Mouse (Mus musculus) cerebellum, adult 2 months (tissue): ENCODE data around the gene Ptdss2. TPM values are rescaled to one million over a fixed set of nuclear protein-coding genes. Genes with fewer than 3 reads are reported as not detected.

Experiments used
- DNase-seq, 2 experiments: peaks; one replicate each; pipeline ENCODE4 v3.0.0; 2021
- H3K27ac ChIP-seq: fragments of 200-500 bp; 2 replicates; pipeline ENCODE4 v1.5.1; 2012; ENCODE audit warnings: low read length, control low read depth, inconsistent platforms; ENCODE audit not compliant: insufficient read depth
- H3K27me3 ChIP-seq: fragments of 200-500 bp; 2 replicates; pipeline ENCODE4 v1.6.1; 2012; ENCODE audit warnings: inconsistent platforms, mild to moderate bottlenecking, low read length, moderate library complexity; ENCODE audit not compliant: control insufficient read depth, insufficient read depth
- H3K4me1 ChIP-seq: fragments of 200-500 bp; 2 replicates; pipeline ENCODE4 v1.6.1; 2011; ENCODE audit warnings: low read length; ENCODE audit not compliant: control insufficient read depth, insufficient read depth
- H3K4me3 ChIP-seq: fragments of 200-500 bp; replicated peaks from 2 replicates; pipeline ENCODE3; 2011; ENCODE audit warnings: mild to moderate bottlenecking, low read depth, low read length, control low read depth; ENCODE audit not compliant: insufficient read depth
- CTCF ChIP-seq: fragments of 200-500 bp; IDR thresholded peaks from 2 replicates; pipeline ENCODE4 v1.5.1; 2011; ENCODE audit warnings: low read depth, mild to moderate bottlenecking, control low read depth, low read length, moderate library complexity, borderline replicate concordance; ENCODE audit not compliant: insufficient read depth
- POLR2A ChIP-seq: fragments of 200-500 bp; IDR thresholded peaks from 2 replicates; pipeline ENCODE4 v1.6.1; 2011; ENCODE audit warnings: low read length, control low read depth, borderline replicate concordance; ENCODE audit not compliant: insufficient read depth
- WGBS: fragments of 180-500 bp; shearing (Covaris S2); methylation state at CpG from one replicate; pipeline ENCODE4 v1.1.7; 2018; 5-methylcytosine and 5-hydroxymethylcytosine counted together
- polyA plus RNA-seq: library from polyadenylated mRNA; depleted of rRNA; stranded (reverse); fragments of >200 nt; gene quantifications from 2 replicates; pipeline ENCODE4 v1.2.3, GENCODE M21; 2012

The Ptdss2 gene
- polyA plus RNA-seq, 1 experiment = 64.2 TPM

DNA sequence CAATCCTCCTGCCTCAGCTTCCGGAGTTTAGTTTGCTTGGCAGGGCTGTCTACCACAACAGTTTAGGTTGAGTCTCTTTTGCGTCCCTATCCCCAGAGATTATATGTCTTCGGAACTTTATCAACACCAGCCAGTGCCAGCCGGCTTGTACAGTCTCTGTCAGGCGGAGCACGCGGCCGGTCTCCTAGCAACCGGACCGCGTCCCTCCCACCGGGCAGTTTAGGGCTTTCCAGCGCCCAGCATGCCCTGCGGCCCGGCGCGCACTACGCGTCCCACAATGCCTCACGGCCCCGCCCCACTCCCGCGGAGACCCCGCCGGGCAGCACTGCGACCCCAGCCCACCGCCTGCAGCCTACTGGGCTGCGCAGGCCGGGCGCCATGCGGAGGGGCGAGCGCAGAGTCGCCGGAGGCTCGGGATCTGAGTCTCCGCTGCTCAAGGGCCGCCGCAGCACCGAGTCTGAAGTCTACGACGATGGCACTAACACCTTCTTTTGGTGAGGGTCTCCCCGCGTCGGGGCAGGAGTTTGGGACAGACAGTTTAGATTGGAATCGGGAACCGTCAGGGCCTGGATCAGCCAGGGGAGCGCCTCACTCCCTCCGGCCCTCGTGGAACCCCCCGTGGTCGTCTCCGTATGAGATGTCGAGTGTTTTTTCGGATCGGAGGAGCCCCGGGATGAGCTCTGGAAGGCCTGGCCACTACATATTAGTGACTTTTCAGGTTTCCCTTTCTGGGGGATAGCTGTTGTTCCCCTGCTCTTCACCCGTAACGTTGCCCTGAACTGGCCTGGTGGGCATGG, 9.0 kb downstream of the Ptdss2 start:
- Histone ChIP-seq H3K27me3 (no peaks in the 10 kb centered on the region), H3K4me3 (peak overlapping the region; percentile 65), H3K27ac (peak overlapping the region; percentile 2; the same call in 1 of the 2 replicates), H3K4me1 (0 out of 2 replicates have a peak, but pooled peaks cover 4% of the 10 kb centered on the region)
- under 1% methylated on average over 59 of the region's 59 CpGs for WGBS
- peak; percentile 90 to 91 for DNase-seq
- 0 out of 2 replicates have a peak, but pooled peaks have one; percentile 33 for TF ChIP-seq POLR2A
- no peak for TF ChIP-seq CTCF

DNA sequence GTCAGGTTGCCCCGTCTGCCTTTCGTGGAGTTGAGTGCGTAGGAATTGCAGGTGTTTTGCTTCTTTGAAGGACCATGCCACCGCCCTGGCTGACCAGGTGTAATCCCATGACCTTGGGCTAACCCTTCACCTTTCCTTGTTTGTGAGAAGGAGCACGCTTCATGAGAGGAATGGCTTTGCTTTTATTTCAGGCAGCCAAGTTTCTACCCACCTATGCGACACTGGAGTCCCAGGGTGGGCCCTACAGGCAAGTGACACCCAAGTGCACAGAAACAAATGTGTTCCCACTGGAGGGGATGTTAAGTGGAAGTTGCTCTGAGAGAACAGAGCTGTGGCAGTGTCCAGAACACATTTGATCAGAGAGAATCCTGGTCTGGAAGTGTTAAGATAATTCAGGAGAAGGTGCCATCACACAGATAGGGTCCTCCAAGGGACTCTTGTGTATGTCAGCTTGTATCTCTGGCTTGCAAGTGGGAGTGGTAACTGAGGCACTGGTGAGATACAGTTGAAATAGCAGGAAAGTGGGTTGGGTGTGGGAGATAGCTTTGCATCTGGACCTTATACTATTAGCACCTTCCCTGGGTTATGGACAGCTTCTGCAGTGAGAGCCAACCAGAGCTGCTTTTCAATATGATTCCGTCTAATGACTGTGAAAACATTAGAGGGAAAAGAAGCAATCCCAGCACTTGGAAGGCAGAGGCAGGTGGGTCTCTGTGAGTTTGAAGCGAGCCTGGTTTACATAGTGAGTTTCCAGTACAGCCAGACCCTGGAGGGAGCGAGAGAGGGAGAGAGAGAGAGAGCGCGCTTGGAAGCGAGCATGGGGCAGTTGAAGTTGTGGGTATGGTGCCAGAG, 9.9 kb downstream of the Ptdss2 start:
- no peak for DNase-seq
- Histone ChIP-seq H3K27ac (no peak overlapping the region), H3K4me3 (peak overlapping the region; percentile 65), H3K4me1 (0 out of 2 replicates have a peak, but pooled peaks cover 4% of the 10 kb centered on the region), H3K27me3 (no peaks in the 10 kb centered on the region)
- no peak for TF ChIP-seq CTCF
- WGBS = 56% methylated on average over 12 of the region's 12 CpGs

DNA sequence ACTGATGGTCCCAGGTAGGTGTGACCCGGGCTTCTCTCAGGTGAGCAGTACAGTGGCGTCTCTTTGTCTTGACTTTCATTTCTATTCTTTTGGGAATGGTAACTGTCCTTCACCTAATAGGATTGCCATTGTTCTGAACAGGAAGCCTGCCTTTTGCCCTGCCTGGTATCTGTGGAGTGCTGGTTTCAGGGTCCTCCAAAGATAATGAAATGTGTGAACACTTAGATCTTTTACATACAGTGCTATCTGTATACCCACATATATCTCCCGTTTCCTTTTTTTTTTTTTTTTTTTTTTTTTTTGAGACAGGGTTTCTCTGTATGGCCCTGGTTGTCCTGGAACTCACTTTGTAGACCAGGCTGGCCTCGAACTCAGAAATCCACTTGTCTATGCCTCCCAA, 19.1 kb downstream of the Ptdss2 start:
- no peak for DNase-seq
- H3K4me3 ChIP-seq = no peak overlapping the region
- TF ChIP-seq POLR2A (no peak), CTCF (no peak)
- peaks cover 17% of the 10 kb centered on the region for H3K4me1 ChIP-seq
- 93% methylated on average over 4 of the region's 4 CpGs for WGBS
- no peak overlapping the region for H3K27ac ChIP-seq
- no peaks in the 10 kb centered on the region for H3K27me3 ChIP-seq

DNA sequence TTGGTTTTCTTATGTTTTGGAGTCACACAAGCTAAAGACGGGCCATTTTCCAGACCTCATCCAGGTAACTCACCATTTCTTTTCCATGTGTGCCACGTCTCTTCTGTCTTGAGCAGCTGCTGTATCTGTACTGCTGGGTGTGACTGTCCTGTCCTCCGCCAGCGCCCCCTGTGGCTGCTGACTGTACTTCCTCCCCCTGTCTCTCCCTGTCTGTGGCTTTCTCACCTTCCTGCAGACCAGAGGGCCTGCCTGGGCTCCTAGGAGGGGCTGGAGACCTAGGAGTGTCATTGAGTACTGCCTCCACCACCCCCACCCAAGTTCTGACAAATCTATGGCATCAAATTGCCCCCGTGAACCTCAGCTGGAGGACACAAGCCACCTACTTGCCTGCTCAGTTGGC, 20.9 kb downstream of the Ptdss2 start:
- DNase-seq = no peak
- Histone ChIP-seq H3K4me1 (peaks cover 27% of the 10 kb centered on the region), H3K4me3 (no peak overlapping the region), H3K27me3 (no peaks in the 10 kb centered on the region), H3K27ac (no peak overlapping the region)
- WGBS = 57% methylated on average over 5 of the region's 5 CpGs
- TF ChIP-seq POLR2A = no peak
- TF ChIP-seq CTCF = peak; percentile 35; the same call in 1 of the 2 replicates

- Histone ChIP-seq H3K27me3 (no peaks in the 10 kb centered on the region), H3K4me1 (peaks cover 27% of the 10 kb centered on the region), H3K4me3 (no peak overlapping the region), H3K27ac (no peak overlapping the region)
- WGBS = 57% methylated on average over 2 of the region's 2 CpGs
- TF ChIP-seq POLR2A = no peak
- no peak for TF ChIP-seq CTCF
- DNase-seq = no peak
Observed at GRCm38 (mm10) chr7:141143861-141144260, 21.7 kb downstream of the Ptdss2 start.

DNA sequence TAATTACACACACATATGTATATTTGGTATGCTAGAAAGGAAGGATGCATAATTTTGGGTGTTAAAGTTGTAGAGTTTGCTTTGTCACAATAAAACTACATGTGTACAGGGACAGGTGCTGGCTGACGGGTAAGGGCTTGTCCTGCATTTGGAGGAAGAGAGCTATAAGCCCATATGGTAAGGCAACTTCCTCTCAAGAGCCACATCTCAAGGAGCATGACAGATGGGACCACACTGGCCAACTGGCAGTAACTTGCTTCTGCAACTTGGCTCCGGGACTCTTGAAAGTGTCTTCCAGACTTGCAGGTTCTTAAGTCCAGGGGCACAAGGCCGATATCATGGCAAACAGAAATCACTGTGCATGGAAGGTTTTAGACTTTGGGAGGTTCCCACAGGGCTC, 22.5 kb downstream of the Ptdss2 start:
- DNase-seq = peak; percentile 37 to 49
- Histone ChIP-seq H3K4me1 (peaks cover 27% of the 10 kb centered on the region), H3K27me3 (no peaks in the 10 kb centered on the region), H3K27ac (peak overlapping the region; percentile 59; the same call in 1 of the 2 replicates), H3K4me3 (no peak overlapping the region)
- TF ChIP-seq POLR2A = no peak
- TF ChIP-seq CTCF = no peak
- 22% methylated on average over 3 of the region's 3 CpGs for WGBS

GRCm38 (mm10) chr7:141145403-141145802, 23.2 kb downstream of the Ptdss2 start:
- Histone ChIP-seq H3K4me3 (no peak overlapping the region), H3K27ac (peak overlapping the region; percentile 97), H3K27me3 (no peaks in the 10 kb centered on the region), H3K4me1 (peaks cover 27% of the 10 kb centered on the region)
- WGBS = 3% methylated on average over 1 of the region's 1 CpGs
- DNase-seq = peak; percentile 59 to 77
- TF ChIP-seq CTCF (no peak), POLR2A (no peak)
